Mouse (Mus musculus): Measurements from ENCODE around the gene Dcps. TPM values are rescaled to one million over a fixed set of nuclear protein-coding genes. Genes with fewer than 3 reads are reported as not detected.
A peak's percentile ranks its signal among the peaks of the same experiment; 100 is the strongest.

The Dcps gene
- polyA plus RNA-seq, 2 experiments, result 54.6 to 61.6 TPM

- Histone ChIP-seq H3K9ac (ENCODE audit: low read depth, low read length, severe bottlenecking) (no peak overlapping the region), H3K27me3 (ENCODE audit: control insufficient read depth, insufficient read depth, low read length) (no peaks in the 10 kb centered on the region), H3K27ac (replicated peaks; ENCODE audit: low read depth, low read length) (no peak overlapping the region), H3K9me3 (ENCODE audit: control insufficient read depth, low read length) (no peaks in the 10 kb centered on the region), H3K4me1 (ENCODE audit: control insufficient read depth, insufficient read depth, low read length) (peaks cover 31% of the 10 kb centered on the region), H3K4me3 (replicated peaks; ENCODE audit: low read length) (no peak overlapping the region), H3K4me2 (replicated peaks; ENCODE audit: low read depth, low read length, severe bottlenecking) (no peak overlapping the region), H3K36me3 (ENCODE audit: control insufficient read depth, insufficient read depth, low read length) (0 out of 2 replicates have a peak, but pooled peaks cover 4% of the 10 kb centered on the region)
- no peak for TF ChIP-seq POLR2A (IDR thresholded peaks at IDR 0.05; ENCODE audit: borderline replicate concordance, extremely low read depth, insufficient read depth, insufficient read length)
- ATAC-seq (ENCODE audit: low FRiP score, low read depth) (no peak), DNase-seq (ENCODE audit: low spot score) (no peak)
- 92% methylated on average over 2 of the region's 2 CpGs for WGBS
Measured at GRCm38 (mm10) chr9:35118563-35118962, 57.3 kb downstream of the Dcps start.

- ATAC-seq (ENCODE audit: low FRiP score, low read depth) (no peak), DNase-seq (ENCODE audit: low spot score) (no peak)
- peak overlapping the region; percentile 75 for H3K4me3 ChIP-seq (replicated peaks; ENCODE audit: low read length)
- no peaks in the 10 kb centered on the region for H3K9me3 ChIP-seq (ENCODE audit: control insufficient read depth, low read length)
- peak overlapping the region; percentile 87 for H3K4me2 ChIP-seq (replicated peaks; ENCODE audit: low read depth, low read length, severe bottlenecking)
- peak overlapping the region; percentile 84 for H3K27ac ChIP-seq (replicated peaks; ENCODE audit: low read depth, low read length)
- 0 out of 2 replicates have a peak, but pooled peaks cover 6% of the 10 kb centered on the region for H3K36me3 ChIP-seq (ENCODE audit: control insufficient read depth, insufficient read depth, low read length)
- H3K9ac ChIP-seq (ENCODE audit: low read depth, low read length, severe bottlenecking), result peak overlapping the region; percentile 84
- peaks cover 32% of the 10 kb centered on the region for H3K4me1 ChIP-seq (ENCODE audit: control insufficient read depth, insufficient read depth, low read length)
- TF ChIP-seq POLR2A (IDR thresholded peaks at IDR 0.05; ENCODE audit: borderline replicate concordance, extremely low read depth, insufficient read depth, insufficient read length), result no peak
- no peaks in the 10 kb centered on the region for H3K27me3 ChIP-seq (ENCODE audit: control insufficient read depth, insufficient read depth, low read length)
- WGBS, result 22% methylated on average over 15 of the region's 15 CpGs
Measured at GRCm38 (mm10) chr9:35117384-35118295, 58.2 kb downstream of the Dcps start.

- H3K36me3 ChIP-seq (ENCODE audit: control insufficient read depth, insufficient read depth, low read length), result 0 out of 2 replicates have a peak, but pooled peaks cover 3% of the 10 kb centered on the region
- H3K4me1 ChIP-seq (ENCODE audit: control insufficient read depth, insufficient read depth, low read length), result peaks cover 38% of the 10 kb centered on the region
- no peaks in the 10 kb centered on the region for H3K27me3 ChIP-seq (ENCODE audit: control insufficient read depth, insufficient read depth, low read length)
- DNase-seq (ENCODE audit: low spot score) (peak; percentile 81), ATAC-seq (ENCODE audit: low FRiP score, low read depth) (peak; percentile 88)
- H3K27ac ChIP-seq (replicated peaks; ENCODE audit: low read depth, low read length), result peak overlapping the region; percentile 84
- under 1% methylated on average over 55 of the region's 84 CpGs for WGBS
- peak overlapping the region; percentile 75 for H3K4me3 ChIP-seq (replicated peaks; ENCODE audit: low read length)
- peak overlapping the region; percentile 87 for H3K4me2 ChIP-seq (replicated peaks; ENCODE audit: low read depth, low read length, severe bottlenecking)
- TF ChIP-seq POLR2A (IDR thresholded peaks at IDR 0.05; ENCODE audit: borderline replicate concordance, extremely low read depth, insufficient read depth, insufficient read length), result 0 out of 2 replicates have a peak, but pooled peaks have one; percentile 65
- peak overlapping the region; percentile 84 for H3K9ac ChIP-seq (ENCODE audit: low read depth, low read length, severe bottlenecking)
- no peaks in the 10 kb centered on the region for H3K9me3 ChIP-seq (ENCODE audit: control insufficient read depth, low read length)
Measured at GRCm38 (mm10) chr9:35116391-35117381, 59.2 kb downstream of the Dcps start.

GRCm38 (mm10) chr9:35115804-35116203 is 60.1 kb downstream of the Dcps start:
- Histone ChIP-seq H3K9me3 (ENCODE audit: control insufficient read depth, low read length) (no peaks in the 10 kb centered on the region), H3K4me2 (replicated peaks; ENCODE audit: low read depth, low read length, severe bottlenecking) (peak overlapping the region; percentile 87), H3K27me3 (ENCODE audit: control insufficient read depth, insufficient read depth, low read length) (no peaks in the 10 kb centered on the region), H3K4me1 (ENCODE audit: control insufficient read depth, insufficient read depth, low read length) (peaks cover 46% of the 10 kb centered on the region), H3K9ac (ENCODE audit: low read depth, low read length, severe bottlenecking) (peak overlapping the region; percentile 84), H3K36me3 (ENCODE audit: control insufficient read depth, insufficient read depth, low read length) (0 out of 2 replicates have a peak, but pooled peaks cover 3% of the 10 kb centered on the region), H3K27ac (replicated peaks; ENCODE audit: low read depth, low read length) (peak overlapping the region; percentile 84), H3K4me3 (replicated peaks; ENCODE audit: low read length) (peak overlapping the region; percentile 75)
- ATAC-seq (ENCODE audit: low FRiP score, low read depth) (no peak), DNase-seq (ENCODE audit: low spot score) (no peak)
- 26% methylated on average over 4 of the region's 4 CpGs for WGBS
- TF ChIP-seq POLR2A (IDR thresholded peaks at IDR 0.05; ENCODE audit: borderline replicate concordance, extremely low read depth, insufficient read depth, insufficient read length), result no peak

GRCm38 (mm10) chr9:35115299-35115698 is 60.6 kb downstream of the Dcps start:
- ATAC-seq (ENCODE audit: low FRiP score, low read depth) (no peak), DNase-seq (ENCODE audit: low spot score) (no peak)
- H3K4me3 ChIP-seq (replicated peaks; ENCODE audit: low read length), result peak overlapping the region; percentile 75
- no peaks in the 10 kb centered on the region for H3K27me3 ChIP-seq (ENCODE audit: control insufficient read depth, insufficient read depth, low read length)
- H3K4me2 ChIP-seq (replicated peaks; ENCODE audit: low read depth, low read length, severe bottlenecking), result peak overlapping the region; percentile 87
- 0 out of 2 replicates have a peak, but pooled peaks cover 3% of the 10 kb centered on the region for H3K36me3 ChIP-seq (ENCODE audit: control insufficient read depth, insufficient read depth, low read length)
- 36% methylated on average over 3 of the region's 4 CpGs for WGBS
- peaks cover 51% of the 10 kb centered on the region for H3K4me1 ChIP-seq (ENCODE audit: control insufficient read depth, insufficient read depth, low read length)
- TF ChIP-seq POLR2A (IDR thresholded peaks at IDR 0.05; ENCODE audit: borderline replicate concordance, extremely low read depth, insufficient read depth, insufficient read length), result no peak
- no peak overlapping the region for H3K27ac ChIP-seq (replicated peaks; ENCODE audit: low read depth, low read length)
- peak overlapping the region; percentile 84 for H3K9ac ChIP-seq (ENCODE audit: low read depth, low read length, severe bottlenecking)
- no peaks in the 10 kb centered on the region for H3K9me3 ChIP-seq (ENCODE audit: control insufficient read depth, low read length)
